Mouse (Mus musculus): ENCODE data around the gene Elk3. TPM values are rescaled to one million over a fixed set of nuclear protein-coding genes. Genes with fewer than 3 reads are reported as not detected.

The Elk3 gene
- total RNA-seq, 1 experiment from 2014 or later = 50.4 TPM

DNA sequence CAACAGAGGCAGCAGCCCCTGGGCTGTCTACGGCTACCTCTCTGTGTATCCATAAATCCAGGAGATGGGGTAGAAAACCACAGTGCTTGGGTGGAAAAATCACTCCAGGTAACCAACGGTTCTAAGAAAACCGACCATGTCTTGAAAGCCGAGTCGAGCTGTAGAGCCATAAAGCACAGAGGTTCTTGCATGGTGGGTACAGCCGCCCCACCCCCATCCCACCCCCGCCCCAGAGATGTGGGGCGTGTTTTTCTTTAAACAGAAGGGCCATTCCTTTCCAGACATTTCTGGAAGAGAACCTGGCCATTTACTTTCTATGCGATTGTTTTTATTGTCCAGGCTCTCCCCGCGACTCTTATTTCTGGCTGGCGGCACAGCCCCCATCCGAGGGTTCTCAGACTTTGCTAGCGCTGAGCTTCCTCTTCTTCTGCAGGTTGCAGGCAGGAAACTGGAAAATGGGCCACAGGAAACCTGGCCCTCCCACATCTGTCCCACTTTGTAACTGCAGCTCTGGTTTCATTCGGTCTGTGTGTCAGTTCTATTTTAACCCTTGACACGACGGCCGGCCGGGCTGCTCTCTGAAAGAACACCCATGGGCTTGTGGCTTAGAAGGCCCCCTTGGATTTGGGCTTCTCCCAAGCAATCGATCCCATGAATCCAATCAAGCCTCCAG is 16.3 kb downstream of the Elk3 start:
- DNase-seq = peak; percentile 44

DNA sequence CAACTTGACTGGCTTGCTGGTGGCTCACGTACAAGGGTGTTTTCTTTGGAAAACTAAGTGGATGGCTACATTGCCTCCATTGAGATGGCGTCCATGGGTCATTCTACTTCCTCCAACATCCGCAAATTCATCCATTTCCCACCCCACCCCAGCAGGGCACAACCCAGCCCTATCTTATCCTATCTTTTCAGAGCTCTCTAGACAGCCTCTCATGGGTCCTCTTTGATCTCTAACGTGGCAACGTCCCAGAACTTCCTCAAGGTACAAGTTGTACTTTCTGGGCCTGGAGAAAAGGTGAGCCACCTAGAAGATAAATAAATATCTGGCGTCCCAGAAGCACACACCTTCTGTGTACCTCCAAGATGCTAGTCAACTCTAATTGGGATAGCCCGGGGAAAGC is 17.3 kb downstream of the Elk3 start:
- no peak for DNase-seq

DNA sequence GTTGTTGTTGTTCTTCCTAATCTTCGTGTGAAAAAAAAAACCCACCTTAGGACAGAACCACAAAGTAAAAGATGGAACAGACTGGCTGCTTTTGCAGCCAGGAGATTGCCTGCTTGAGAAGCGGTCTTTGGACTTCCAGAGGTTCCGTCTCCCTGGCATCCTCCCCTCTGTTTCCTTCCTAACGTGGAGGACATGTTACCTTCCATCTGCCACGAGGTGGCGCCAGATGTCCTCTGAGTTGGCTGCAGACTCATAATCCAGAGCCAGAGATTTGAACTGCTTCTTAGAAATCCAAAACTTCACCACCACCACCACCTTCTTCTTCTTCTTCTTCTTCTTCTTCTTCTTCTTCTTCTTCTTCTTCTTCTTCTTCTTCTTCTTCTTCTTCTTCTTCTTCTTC is 19.1 kb downstream of the Elk3 start:
- DNase-seq = peak; percentile 92

DNA sequence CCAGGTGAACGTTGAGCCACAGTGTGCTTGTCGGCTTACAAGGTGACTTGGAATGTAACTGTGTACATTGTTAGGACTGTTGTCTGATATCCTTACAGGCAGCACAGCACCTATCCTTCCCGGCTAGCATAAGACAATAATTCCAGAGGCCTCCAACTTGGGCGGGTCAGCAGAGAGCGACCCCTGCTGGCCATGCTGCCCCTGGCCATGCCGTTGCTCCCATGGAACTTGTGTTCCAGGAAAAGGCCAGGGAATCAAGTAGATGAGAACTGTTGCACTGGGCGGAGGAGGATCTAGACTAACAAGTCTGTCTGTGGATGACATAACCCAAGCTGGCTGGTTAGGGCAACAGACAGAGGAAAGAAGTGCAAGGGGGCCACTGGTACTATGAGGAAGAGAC is 19.6 kb downstream of the Elk3 start:
- peak; percentile 80 for DNase-seq

DNA sequence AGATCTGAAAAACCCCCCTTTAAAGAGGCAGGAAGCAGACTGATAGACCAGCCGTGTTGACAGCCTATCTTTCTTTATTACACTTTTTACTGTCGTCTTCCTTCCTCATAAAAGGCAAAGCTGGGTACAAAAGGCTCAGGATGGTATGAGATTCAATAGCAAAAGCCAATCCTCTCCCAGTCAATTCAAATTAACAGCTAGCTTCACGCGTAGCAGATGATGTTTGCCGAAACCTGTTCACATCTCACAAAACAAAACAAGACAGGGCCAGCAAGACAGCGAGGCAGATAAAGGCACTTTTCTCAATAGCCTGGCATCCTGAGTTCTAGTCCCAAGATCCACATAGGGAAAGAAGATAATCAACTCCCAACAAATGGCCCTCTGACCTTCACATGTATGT is 21.5 kb downstream of the Elk3 start:
- DNase-seq = no peak

DNA sequence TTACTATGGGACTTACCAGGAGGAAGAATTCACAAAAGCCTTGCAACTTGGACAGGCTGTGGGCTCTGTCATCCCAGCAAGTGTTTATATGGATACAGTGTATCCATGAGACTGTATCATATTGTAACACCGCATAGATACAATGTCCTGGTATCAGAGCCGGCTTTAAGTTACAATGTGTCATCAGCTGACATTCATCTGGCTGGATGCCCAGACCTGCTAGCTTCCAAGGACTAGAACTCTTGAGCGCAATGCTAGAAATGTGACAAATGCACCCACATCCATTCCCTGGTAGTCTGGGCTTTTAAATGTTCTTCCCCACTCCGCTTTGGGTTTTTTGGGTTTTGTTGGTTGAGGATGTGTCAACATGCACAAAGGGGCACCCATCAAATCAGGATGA is 22.6 kb downstream of the Elk3 start:
- DNase-seq = peak; percentile 66

DNA sequence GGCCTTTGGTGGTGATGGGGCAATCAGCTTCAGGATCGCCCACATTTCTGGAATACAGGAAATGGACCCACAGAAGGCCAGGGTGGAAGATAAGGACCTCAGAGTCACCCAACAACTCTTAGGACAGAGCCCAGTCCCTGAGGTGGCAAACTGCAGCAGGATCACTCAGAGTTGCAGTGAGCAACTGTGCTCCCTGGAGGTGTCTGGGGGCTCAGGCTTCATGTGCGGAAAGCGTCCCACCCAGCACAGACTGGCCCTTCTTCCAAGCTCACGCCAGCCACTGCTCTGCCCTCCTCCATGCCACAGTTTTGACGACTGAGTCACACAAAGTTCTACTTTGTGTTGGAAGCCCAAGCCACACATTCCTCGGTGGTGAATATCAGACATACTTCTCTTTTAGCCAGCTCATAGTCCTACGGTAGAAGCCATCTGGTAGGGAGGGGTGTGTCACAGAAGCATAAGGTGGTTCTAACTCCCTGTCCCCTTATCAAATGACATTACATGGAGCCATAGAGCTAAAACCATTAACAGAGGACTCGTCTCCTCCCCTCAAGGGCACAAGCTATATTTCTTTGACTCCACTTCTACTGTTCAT is 23.3 kb downstream of the Elk3 start:
- no peak for DNase-seq

DNA sequence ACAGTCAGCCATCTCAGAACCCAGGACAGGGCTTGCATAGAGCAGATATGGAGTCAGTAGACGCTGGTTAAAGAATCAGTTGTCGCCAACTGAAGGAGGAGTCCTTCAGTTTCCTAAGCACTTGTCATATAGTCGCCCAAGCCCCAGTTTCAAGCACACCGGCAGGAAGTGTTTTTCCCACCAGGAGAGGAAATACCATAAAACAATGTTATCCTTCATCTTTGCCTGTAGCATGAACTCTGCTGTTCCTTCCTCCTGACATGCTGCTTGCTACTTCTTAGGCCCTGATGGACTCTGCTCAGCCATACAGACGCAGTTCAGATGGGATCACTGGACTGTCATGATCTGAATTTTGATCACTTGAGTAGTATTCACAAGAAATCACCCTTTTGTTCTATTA is 25.4 kb downstream of the Elk3 start:
- DNase-seq = no peak

DNA sequence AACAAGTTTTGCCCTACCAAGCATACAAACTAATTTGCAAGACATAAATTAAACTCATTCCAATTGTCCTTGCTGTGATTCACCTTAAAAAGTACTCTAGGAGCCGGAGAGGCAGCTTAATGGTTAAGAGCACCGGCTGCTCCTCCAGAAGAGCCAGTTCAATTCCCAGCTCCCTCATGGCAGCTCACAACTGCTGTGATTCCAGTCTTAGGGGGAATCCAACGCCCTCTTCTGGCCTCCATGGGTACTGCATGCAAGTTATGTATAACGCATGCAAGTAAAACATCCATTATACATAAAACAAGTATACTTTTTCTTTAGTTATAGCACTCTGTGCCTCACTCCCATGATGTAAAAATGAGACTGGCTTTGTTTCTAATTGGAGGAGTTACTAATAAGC is 27.7 kb downstream of the Elk3 start:
- no peak for DNase-seq

DNA sequence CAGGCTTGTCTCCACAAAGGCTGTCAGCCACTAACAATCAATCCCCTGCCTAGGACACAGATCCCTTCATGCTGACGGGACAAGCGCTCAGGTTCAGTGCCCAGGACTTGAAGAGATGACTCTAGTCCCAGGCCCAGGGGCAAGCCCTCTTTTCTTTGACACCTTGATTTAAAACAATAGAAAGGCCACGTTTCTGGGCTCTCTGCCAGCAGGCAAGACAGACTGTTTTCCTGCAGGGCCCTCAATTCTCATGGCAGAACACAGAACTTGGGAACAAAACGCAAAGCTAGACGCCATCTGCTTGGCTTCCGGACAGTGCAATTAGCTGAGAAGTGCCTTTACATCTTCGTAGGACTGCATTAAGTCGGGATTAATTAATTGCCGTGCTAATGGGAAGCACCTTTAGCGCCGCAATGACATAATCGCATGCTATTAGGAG is 28.4 kb downstream of the Elk3 start:
- DNase-seq = peak; percentile 76

DNA sequence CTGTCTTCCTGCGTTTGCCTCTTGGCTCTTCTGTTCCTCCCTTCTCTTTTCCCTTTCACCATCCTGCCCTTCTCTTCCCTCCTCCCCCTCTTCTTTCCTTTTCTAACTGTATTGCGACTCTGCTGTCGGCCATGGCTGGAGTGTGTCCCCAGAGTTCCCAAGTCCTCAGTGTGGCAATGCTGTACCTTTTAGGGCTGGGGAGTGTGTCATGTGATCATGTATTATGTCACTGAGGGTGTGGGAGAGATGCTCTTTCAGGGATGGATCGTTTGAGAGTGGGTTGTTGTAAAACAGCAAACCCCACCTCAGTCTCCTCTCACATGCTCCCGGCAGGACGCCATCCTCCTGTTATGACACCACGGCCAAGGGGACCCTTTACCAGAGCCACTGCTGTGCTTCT is 29.8 kb downstream of the Elk3 start:
- no peak for DNase-seq

DNA sequence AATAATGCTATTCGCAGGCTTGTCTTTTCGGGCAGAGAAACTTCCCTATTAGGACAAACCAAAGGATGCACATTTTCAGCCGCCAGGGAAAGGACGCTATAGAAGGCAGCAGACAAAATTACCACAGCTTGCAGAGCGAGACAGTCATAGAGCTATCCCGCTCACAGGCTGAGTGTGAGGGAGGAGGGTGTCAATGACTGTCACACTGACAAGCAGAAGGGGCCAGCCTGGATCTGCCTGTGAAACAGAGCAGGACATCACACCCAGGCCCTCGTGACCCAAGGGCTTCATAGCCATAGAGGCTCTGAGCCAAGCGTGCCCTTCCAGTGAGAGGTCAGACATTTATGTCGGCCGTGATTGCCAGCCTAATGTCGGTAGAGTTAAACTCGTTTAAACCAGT is 30.3 kb downstream of the Elk3 start:
- no peak for DNase-seq

DNA sequence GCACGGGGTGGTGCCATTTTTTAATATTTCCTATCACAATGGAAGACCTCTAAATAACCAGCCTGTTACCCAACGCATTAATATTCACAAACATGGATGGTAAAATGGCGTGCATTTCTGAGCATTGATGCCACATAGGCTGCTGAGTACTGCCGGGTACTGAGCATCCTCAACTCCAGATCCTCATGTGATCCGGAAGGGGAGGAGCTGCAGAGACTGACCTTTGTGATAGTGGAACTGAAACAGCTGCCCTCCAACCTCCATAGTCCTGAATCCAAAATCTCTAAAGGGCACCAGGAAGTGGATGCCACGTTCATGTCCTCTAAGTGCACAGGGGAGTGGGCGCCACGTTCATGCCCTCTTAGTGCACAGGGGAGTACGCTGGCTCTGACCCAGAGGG is 31.9 kb downstream of the Elk3 start:
- no peak for DNase-seq

DNA sequence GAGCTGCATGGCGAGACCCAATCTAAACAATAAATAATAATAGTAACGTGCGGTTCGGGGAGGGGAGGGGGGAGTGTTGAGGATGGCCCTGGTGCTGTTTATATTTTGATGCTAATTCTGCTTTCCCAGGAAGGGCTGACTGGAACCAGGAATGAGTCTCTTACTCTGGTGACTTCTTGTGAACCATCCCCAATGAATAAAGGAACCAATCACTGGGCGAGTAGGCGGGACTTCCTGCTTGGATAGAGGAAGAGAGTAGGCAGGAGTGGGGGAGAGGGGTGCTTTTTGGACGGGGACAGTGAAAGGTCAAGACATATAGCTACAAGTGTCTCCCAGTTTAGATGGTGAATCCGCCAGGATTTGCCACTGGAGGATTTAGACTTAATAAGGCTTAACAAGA is 32.6 kb downstream of the Elk3 start:
- no peak for DNase-seq

DNA sequence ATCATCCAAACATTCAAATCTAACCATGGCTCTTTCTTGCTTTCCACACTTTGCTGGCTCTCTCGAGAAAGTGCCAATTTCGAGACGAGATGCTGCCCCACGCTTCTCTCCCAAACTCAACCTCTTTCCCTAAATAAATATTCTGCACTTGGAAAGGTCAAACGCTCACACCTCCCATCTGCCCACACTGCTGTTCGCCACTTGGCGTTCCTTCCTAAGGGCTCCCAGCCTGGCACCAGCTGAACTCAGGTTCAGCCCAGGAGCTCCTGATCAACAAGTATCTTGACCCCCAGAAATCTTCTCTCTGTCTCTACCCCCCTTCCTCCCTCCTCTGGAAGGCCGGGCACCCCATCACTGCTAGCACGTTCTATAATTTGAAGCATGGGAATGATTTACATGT is 34.1 kb downstream of the Elk3 start:
- no peak for DNase-seq

DNA sequence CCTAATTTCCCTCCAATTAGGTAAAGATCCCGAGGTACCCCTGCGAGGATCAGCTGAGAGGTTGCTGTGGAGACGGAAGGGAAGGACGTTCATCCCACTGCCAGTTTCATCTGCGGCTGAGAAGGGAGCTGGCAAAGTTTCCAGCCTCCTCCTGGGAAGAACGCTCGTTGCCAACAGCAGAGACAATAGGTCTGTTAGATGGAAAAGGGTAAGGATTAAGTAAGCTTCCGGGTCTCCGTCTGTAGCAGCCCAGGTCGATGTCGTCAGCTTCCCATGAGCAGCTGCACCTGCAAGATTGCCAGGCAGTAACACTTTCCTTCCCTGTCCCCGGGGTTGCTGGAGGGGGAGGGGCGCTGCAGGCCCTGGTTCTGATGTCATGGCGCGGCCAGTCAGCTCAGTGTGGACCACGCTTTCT is 34.6 kb downstream of the Elk3 start:
- peak; percentile 78 for DNase-seq

DNA sequence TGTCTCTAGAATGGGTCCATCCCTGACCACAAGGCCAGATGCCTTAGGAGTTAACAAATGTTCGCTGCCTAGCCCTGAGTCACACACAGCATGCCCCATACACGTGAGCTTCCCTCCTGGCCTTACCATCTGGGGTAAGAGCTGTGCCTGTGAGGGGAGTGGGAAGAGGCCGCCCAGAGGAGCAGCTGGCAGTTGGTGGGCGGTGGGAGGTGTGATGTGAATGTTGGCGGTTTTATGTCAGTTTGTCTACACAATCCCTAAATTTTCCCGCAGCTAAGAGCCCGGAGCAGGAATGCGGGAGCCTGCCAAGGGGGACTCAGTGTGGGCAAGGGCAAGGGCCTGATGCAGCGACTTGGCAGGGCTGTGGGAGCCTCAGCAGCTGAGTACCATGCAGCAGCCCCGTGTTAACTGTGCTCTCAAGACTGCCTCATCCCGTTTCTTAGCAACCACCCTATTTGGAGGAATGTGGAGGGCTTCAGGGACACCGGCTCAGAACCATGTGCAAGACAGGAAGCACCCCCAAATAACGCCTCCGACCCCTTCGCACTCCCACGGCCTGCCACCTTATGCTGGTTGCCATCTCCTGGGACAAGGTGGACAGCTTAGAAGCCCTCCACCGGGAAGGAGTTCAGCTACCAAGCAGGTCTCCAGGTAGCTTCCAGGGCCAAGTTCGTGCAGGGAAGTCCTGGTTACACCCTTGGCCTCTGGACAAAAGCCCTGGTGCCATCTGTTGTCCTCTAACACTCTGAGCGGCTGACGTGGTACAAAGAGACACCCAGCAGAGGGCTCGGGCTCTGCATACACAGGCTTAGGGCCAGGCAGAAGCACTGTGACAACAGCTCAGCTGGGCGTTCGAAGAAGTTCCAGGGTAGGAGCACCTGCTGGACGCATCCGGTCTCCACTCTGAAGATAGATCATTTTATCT is 35.5 kb downstream of the Elk3 start:
- no peak for DNase-seq

DNA sequence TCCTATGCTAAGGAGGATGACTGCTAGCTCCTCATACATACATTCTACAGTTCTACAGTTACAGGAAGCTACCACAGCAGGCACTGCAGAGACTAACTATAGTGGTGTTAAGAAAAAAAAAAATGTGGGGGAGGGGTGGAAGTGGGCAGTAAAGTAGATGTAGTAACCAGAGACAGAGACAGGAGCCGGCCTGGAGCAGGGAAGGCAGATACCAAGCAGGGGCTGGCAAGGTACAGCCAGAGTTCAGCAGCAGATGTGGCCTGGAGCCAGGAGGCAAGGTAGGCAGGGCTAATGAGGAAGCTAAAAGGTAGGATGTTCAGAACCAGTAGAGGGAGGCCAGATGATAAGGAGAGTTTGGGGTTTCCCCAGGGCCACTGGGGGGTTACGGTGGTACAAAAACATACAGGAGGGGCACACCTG is 36.6 kb downstream of the Elk3 start:
- no peak for DNase-seq

DNA sequence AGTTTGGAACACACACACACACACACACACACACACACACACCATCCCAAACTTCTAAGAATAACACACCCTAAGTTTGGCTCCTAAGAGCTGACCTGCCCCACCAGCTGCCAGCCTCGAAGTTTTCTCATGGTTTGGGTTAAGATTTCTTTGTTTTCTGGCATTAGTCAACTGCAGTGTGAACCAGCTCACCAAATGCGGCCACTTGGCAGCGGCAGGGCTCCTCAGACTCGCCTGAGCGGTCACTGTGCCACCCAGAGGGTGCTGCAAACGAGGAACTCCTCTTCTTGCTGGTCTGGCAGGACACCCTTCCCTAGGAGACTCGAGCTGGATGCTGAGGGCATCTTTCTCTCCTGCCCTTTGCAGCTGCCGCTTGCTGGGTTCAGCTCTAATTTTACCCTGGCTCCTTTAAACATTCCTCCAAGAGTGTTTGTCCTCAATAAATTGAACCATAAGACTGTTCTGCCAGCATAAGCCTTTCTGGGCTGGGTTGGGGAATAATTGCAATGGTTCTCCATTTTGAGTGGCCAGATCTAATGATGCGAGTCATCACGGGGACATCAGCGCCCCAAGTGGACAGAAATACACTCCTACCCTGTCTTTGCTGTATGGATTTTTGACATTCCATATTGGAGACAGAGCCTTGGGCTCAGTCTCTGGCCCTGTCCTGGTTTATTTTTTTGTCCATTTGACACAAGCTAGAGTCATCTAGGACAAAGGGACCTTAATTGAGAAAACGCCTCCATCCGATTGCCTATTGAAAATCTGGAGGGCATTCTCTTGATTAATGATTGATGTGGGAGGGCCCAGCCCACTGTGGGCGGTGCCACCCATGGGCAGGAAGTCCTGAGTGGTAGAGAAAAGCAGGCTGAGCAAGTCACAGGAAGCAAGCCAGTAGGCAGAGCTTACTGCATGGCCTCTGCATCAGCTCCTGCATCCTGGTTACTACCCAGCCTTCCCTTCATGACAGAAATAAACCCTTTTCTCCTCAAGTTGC is 37.7 kb downstream of the Elk3 start:
- DNase-seq = no peak

DNA sequence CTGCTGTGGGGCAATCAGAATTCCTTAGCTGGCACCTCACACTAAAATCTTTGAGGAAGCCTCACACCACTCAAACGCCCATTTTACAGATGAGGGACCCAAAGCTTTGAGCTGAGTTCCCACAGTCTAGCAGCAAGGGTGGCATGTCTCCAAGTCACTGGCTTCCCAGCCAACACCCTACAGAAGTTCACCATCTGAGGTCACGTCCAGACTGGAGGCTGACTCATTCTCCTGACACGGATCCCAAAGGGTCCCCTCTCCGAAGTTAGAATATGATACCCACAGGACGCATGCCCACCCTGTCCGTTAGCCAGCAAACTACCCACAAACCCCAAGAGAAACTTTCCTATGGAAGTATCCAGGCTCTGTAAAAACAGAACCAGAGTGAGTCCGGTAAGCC is 39.1 kb downstream of the Elk3 start:
- no peak for DNase-seq

DNA sequence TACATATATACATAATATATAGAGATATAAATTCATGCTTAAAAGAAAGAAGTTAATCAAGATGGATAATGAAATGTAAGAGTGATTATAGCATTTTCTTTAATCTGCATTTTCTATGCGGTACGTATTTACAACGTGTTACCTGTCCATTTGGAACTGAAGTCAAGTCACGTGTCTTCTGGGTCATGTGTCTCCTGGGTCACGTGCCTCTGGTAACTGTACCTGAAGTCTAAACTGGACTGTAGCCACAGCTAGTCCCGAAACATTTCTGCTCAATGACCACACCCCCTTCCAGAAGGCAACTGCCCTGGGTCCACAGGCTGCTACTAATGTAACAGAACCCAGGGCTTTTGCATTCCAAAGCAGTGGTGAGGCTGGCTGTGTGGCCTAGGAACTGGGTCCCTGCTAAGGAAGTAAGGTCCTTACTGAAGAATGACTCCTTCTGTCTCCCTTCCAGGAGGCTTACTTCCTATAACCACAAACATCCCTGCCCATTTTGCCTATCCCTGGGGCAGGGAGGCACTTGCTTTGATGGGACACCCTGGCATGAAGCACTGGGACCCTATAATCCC is 40.0 kb downstream of the Elk3 start:
- DNase-seq = no peak

DNA sequence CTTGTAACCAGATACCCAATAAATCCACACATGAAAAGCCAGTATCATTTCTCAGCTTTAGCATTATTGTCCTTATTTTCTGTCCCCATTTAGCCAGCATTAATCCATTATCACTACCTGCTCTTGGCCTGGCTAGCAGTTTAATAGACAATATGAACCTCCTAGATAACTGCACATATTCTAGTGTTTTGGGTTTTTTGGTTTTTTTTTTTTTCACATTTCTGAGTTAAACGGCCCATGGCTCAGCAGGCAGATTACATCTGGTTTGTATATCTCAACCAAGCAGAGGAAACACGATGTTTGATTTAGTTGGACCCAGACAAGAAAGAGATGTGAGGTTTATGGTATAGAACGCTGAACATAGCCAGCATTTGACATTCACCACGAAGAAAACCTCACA is 41.2 kb downstream of the Elk3 start:
- DNase-seq = no peak
